Mouse (Mus musculus) stomach, postnatal 0 days (tissue): Measurements from ENCODE around the gene Nxn. TPM values are rescaled to one million over a fixed set of nuclear protein-coding genes. Genes with fewer than 3 reads are reported as not detected.

Source experiments
- ATAC-seq: fragments of 200-750 bp; cut with Nextera tagmentation; 2 replicates; pipeline ENCODE4 v1.8.0; 2017; ENCODE audit not compliant: low FRiP score, low TSS enrichment
- DNase-seq: peaks from one replicate; pipeline ENCODE4 v3.0.0-alpha.2; 2016; ENCODE audit warnings: low spot score
- H3K27ac ChIP-seq: fragments of 300-500 bp; sonication (generic); replicated peaks from 2 replicates; pipeline ENCODE4 v1.5.1; 2014; ENCODE audit warnings: mild to moderate bottlenecking, control low read depth
- H3K27me3 ChIP-seq: fragments of 300-500 bp; sonication (generic); 2 replicates; pipeline ENCODE4 v1.6.1; 2014; ENCODE audit warnings: low read length; ENCODE audit not compliant: control insufficient read depth, insufficient read depth
- H3K36me3 ChIP-seq: fragments of 300-500 bp; sonication (generic); 2 replicates; pipeline ENCODE4 v1.6.1; 2014; ENCODE audit warnings: low read length, mixed read lengths; ENCODE audit not compliant: control insufficient read depth, insufficient read depth
- H3K4me1 ChIP-seq: fragments of 300-500 bp; sonication (generic); replicated peaks from 2 replicates; pipeline ENCODE4 v1.6.1; 2014; ENCODE audit warnings: antibody characterized with exemption; ENCODE audit not compliant: control insufficient read depth, insufficient read depth
- H3K4me2 ChIP-seq: fragments of 300-500 bp; sonication (generic); replicated peaks from 2 replicates; pipeline ENCODE4 v1.6.1; 2014; ENCODE audit warnings: low read depth, mild to moderate bottlenecking, control low read depth, moderate library complexity
- H3K4me3 ChIP-seq: fragments of 300-500 bp; sonication (generic); 2 replicates; pipeline ENCODE4 v1.5.1; 2014; ENCODE audit warnings: low read depth, low read length, control low read depth
- H3K9ac ChIP-seq: fragments of 300-500 bp; sonication (generic); 2 replicates; pipeline ENCODE4 v1.6.1; 2014; ENCODE audit warnings: mild to moderate bottlenecking, low read length, control low read depth, mixed read lengths
- H3K9me3 ChIP-seq: fragments of 300-500 bp; sonication (generic); 2 replicates; pipeline ENCODE4 v1.6.1; 2016; ENCODE audit warnings: low read length; ENCODE audit not compliant: control insufficient read depth
- CTCF ChIP-seq: IDR thresholded peaks from 2 replicates; pipeline ENCODE4 v1.5.1; 2016; ENCODE audit warnings: antibody characterized with exemption, low read depth, mild to moderate bottlenecking, moderate library complexity
- EP300 ChIP-seq: optimal IDR thresholded peaks from 2 replicates; pipeline ENCODE3; 2016; ENCODE audit warnings: antibody characterized with exemption
- WGBS: fragments of 180-500 bp; shearing (Covaris S2); extraction: QIAGEN DNeasy Blood & Tissue Kit; methylation state at CpG from one replicate; pipeline ENCODE4 v1.1.7; 2014; 5-methylcytosine and 5-hydroxymethylcytosine counted together
- polyA plus RNA-seq: library from polyadenylated mRNA; unstranded; fragments of >200 nt; fragmentation: Nextera tagmentation; extraction: Ambion mirVana; gene quantifications from 2 replicates; pipeline ENCODE4 v1.2.1, GENCODE M21; 2015

Nxn gene
- polyA plus RNA-seq, 1 experiment from 2014 or later: 24.0 TPM

- H3K27ac ChIP-seq: no peak overlapping the region
- no peaks in the 10 kb centered on the region for H3K27me3 ChIP-seq
- no peaks in the 10 kb centered on the region for H3K36me3 ChIP-seq
- no peak overlapping the region for H3K4me2 ChIP-seq
- no peaks in the 10 kb centered on the region for H3K9me3 ChIP-seq
- DNase-seq (no peak), ATAC-seq (peak; percentile 32; the same call in 1 of the 2 replicates)
- 76% methylated on average over 15 of the region's 15 CpGs for WGBS
- no peak overlapping the region for H3K9ac ChIP-seq
- peaks cover 5% of the 10 kb centered on the region; the same call in 1 of the 2 replicates for H3K4me1 ChIP-seq
- H3K4me3 ChIP-seq: no peak overlapping the region
- TF ChIP-seq EP300 (no peak), CTCF (no peak)
Measured at GRCm38 (mm10) chr11:76366720-76367119, 32.2 kb downstream of the Nxn start.

GRCm38 (mm10) chr11:76364038-76364437, 34.9 kb downstream of the Nxn start:
- Histone ChIP-seq H3K27ac (peak overlapping the region; percentile 56; the same call in 1 of the 2 replicates), H3K27me3 (no peaks in the 10 kb centered on the region), H3K4me2 (no peak overlapping the region), H3K36me3 (no peaks in the 10 kb centered on the region), H3K4me3 (no peak overlapping the region), H3K4me1 (no peaks in the 10 kb centered on the region; the same call in 1 of the 2 replicates), H3K9me3 (no peaks in the 10 kb centered on the region), H3K9ac (0 out of 2 replicates have a peak overlapping the region, but pooled peaks have one; percentile 13)
- ATAC-seq: no peak; the same call in 1 of the 2 replicates
- DNase-seq: no peak
- 80% methylated on average over 5 of the region's 5 CpGs for WGBS
- TF ChIP-seq EP300 (no peak), CTCF (no peak)

GRCm38 (mm10) chr11:76363636-76364035, 35.3 kb downstream of the Nxn start:
- WGBS: 29% methylated on average over 9 of the region's 9 CpGs
- H3K27ac ChIP-seq: peak overlapping the region; percentile 56; the same call in 1 of the 2 replicates
- no peaks in the 10 kb centered on the region for H3K27me3 ChIP-seq
- H3K4me1 ChIP-seq: no peaks in the 10 kb centered on the region
- no peak for DNase-seq
- no peak overlapping the region for H3K4me2 ChIP-seq
- TF ChIP-seq CTCF (no peak), EP300 (no peak)
- ATAC-seq: no peak
- H3K36me3 ChIP-seq: no peaks in the 10 kb centered on the region
- no peak overlapping the region for H3K4me3 ChIP-seq
- 0 out of 2 replicates have a peak overlapping the region, but pooled peaks have one; percentile 13 for H3K9ac ChIP-seq
- H3K9me3 ChIP-seq: no peaks in the 10 kb centered on the region

- no peak overlapping the region for H3K4me2 ChIP-seq
- 0 out of 2 replicates have a peak, but pooled peaks have one; percentile 46 for ATAC-seq
Measured at GRCm38 (mm10) chr11:76363178-76363577, 35.8 kb downstream of the Nxn start.

GRCm38 (mm10) chr11:76361422-76361821, 37.5 kb downstream of the Nxn start:
- WGBS: 51% methylated on average over 4 of the region's 4 CpGs
- no peak for TF ChIP-seq CTCF

More at GRCm38 (mm10) chr11:76363178-76363577, 35.8 kb downstream of the Nxn start:
- H3K9ac ChIP-seq: 0 out of 2 replicates have a peak overlapping the region, but pooled peaks have one; percentile 23
- DNase-seq: no peak
- peak overlapping the region; percentile 56; the same call in 1 of the 2 replicates for H3K27ac ChIP-seq
- 13% methylated on average over 6 of the region's 6 CpGs for WGBS
- H3K27me3 ChIP-seq: no peaks in the 10 kb centered on the region
- no peaks in the 10 kb centered on the region for H3K9me3 ChIP-seq
- no peak overlapping the region for H3K4me3 ChIP-seq
- no peak for TF ChIP-seq CTCF
- no peak for TF ChIP-seq EP300
- H3K4me1 ChIP-seq: peaks cover 2% of the 10 kb centered on the region; the same call in 1 of the 2 replicates
- H3K36me3 ChIP-seq: no peaks in the 10 kb centered on the region

GRCm38 (mm10) chr11:76360255-76360654, 38.7 kb downstream of the Nxn start:
- TF ChIP-seq CTCF: no peak
- no peak for TF ChIP-seq EP300
- Histone ChIP-seq H3K4me1 (peaks cover 5% of the 10 kb centered on the region; the same call in 1 of the 2 replicates), H3K36me3 (no peaks in the 10 kb centered on the region), H3K4me3 (no peak overlapping the region), H3K4me2 (no peak overlapping the region), H3K27ac (no peak overlapping the region), H3K9me3 (no peaks in the 10 kb centered on the region), H3K27me3 (no peaks in the 10 kb centered on the region), H3K9ac (no peak overlapping the region)
- DNase-seq: no peak
- no peak for ATAC-seq
- 79% methylated on average over 6 of the region's 6 CpGs for WGBS

More at GRCm38 (mm10) chr11:76361422-76361821, 37.5 kb downstream of the Nxn start:
- H3K27ac ChIP-seq: no peak overlapping the region
- H3K27me3 ChIP-seq: no peaks in the 10 kb centered on the region
- H3K36me3 ChIP-seq: no peaks in the 10 kb centered on the region
- DNase-seq: no peak
- no peak for ATAC-seq
- H3K9me3 ChIP-seq: no peaks in the 10 kb centered on the region
- no peak overlapping the region for H3K9ac ChIP-seq
- no peak overlapping the region for H3K4me2 ChIP-seq
- H3K4me3 ChIP-seq: no peak overlapping the region
- H3K4me1 ChIP-seq: peaks cover 5% of the 10 kb centered on the region; the same call in 1 of the 2 replicates
